Mouse (Mus musculus) cortical plate, adult 2 months (tissue): ENCODE results near the gene Nmd3. TPM values are rescaled to one million over a fixed set of nuclear protein-coding genes. Genes with fewer than 3 reads are reported as not detected.

Experiments
- H3K27ac ChIP-seq: fragments of 200-500 bp; 2 replicates; pipeline ENCODE4 v1.5.1; 2012; ENCODE audit warnings: low read length, control low read depth, inconsistent platforms; ENCODE audit not compliant: insufficient read depth
- H3K4me1 ChIP-seq: fragments of 200-500 bp; 2 replicates; pipeline ENCODE4 v1.6.1; 2011; ENCODE audit warnings: low read length; ENCODE audit not compliant: control insufficient read depth, insufficient read depth
- H3K4me3 ChIP-seq: fragments of 200-500 bp; 2 replicates; pipeline ENCODE4 v1.5.1; 2011; ENCODE audit warnings: mild to moderate bottlenecking, low read length, control low read depth; ENCODE audit not compliant: insufficient read depth
- CTCF ChIP-seq: fragments of 200-500 bp; IDR thresholded peaks from 2 replicates; pipeline ENCODE4 v1.5.1; 2011; ENCODE audit warnings: mild to moderate bottlenecking, control low read depth, low read length; ENCODE audit not compliant: insufficient read depth; ENCODE audit errors: extremely low read depth
- POLR2A ChIP-seq: fragments of 200-500 bp; IDR thresholded peaks from 2 replicates; pipeline ENCODE4 v1.6.1; 2011; ENCODE audit warnings: mild to moderate bottlenecking, low read length, control low read depth; ENCODE audit not compliant: insufficient read depth; ENCODE audit errors: extremely low read depth
- polyA plus RNA-seq: library from polyadenylated mRNA; depleted of rRNA; stranded (reverse); fragments of >200 nt; gene quantifications from 2 replicates; pipeline ENCODE4 v1.2.3, GENCODE M21; 2012; rRNA removed

Gene Nmd3
- polyA plus RNA-seq, 1 experiment = 25.0 TPM

GRCm38 (mm10) chr3:69797969-69798368, 76.2 kb downstream of the Nmd3 start:
- no peak overlapping the region for H3K27ac ChIP-seq
- TF ChIP-seq CTCF (no peak), POLR2A (no peak)

GRCm38 (mm10) chr3:69799096-69799495, 77.3 kb downstream of the Nmd3 start:
- TF ChIP-seq POLR2A (no peak), CTCF (no peak)
- Histone ChIP-seq H3K4me1 (no peaks in the 10 kb centered on the region), H3K4me3 (no peak overlapping the region), H3K27ac (no peak overlapping the region)

More at GRCm38 (mm10) chr3:69797969-69798368, 76.2 kb downstream of the Nmd3 start:
- Histone ChIP-seq H3K4me1 (no peaks in the 10 kb centered on the region), H3K4me3 (no peak overlapping the region)

- Histone ChIP-seq H3K4me1 (no peaks in the 10 kb centered on the region), H3K27ac (no peak overlapping the region), H3K4me3 (no peak overlapping the region)
- no peak for TF ChIP-seq POLR2A
- no peak for TF ChIP-seq CTCF
These were observed 79.1 kb downstream of the Nmd3 start for GRCm38 (mm10) chr3:69800829-69801384.

GRCm38 (mm10) chr3:69803137-69803536, 81.4 kb downstream of the Nmd3 start:
- TF ChIP-seq POLR2A (no peak), CTCF (no peak)
- Histone ChIP-seq H3K27ac (no peak overlapping the region), H3K4me3 (no peak overlapping the region), H3K4me1 (no peaks in the 10 kb centered on the region)

Other genes with a start within 250 kb of the Nmd3 start
- gene B3galnt1, start 123.0 kb upstream of the Nmd3 start, polyA plus RNA-seq = 45.9 and 49.0 TPM in 2 replicates
- 6.1 and 8.1 TPM in 2 replicates for gene Sptssb, start 138.0 kb downstream of the Nmd3 start, polyA plus RNA-seq